Mouse (Mus musculus): ENCODE data around the gene Gpi1. TPM values are rescaled to one million over a fixed set of nuclear protein-coding genes. Genes with fewer than 3 reads are reported as not detected.

Gpi1 gene
- total and polyA plus RNA-seq, 3 experiments = 278 to 693 (median 332) TPM

DNA sequence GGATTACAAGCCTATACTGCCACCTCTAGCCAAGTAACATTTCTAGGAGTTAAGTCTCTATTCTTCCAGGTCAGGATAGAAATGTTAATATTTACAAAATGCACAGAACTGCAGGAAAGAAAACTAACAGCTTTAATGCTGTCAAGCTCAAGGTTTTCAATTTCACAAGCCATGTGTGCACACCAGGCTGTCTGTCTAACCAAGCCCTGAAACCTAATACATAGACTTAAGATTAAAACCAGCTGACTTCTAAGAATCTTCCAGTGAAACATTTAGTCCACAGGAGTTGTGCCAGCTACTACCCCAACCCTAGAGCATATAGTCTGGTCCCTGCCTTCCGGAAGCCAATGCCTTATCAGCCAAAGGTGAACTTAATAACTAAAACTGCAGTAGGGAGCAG, 28.3 kb upstream of the Gpi1 start:
- dilution Hi-C loops (cut with MboI; ENCODE audit: extremely low pct_ligation_motif_present, extremely low pct_unique_long_range_greater_than_20kb, low sequenced_read_pairs) (no loop called here), in situ Hi-C loops (cut with MboI; ENCODE audit: low pct_ligation_motif_present, low pct_unique_long_range_greater_than_20kb, low sequenced_read_pairs) (loop anchor here (10.0 to 25.0 kb wide), 2 partner anchors 86 to 404 kb away; partner anchors contain the start of gene Kctd15)
- H3K9me3 ChIP-seq (replicated peaks; ENCODE audit: low read length) = no peaks in the 10 kb centered on the region
- H3K27ac ChIP-seq (ENCODE audit: insufficient read depth, low read depth) = no peak overlapping the region
- TF ChIP-seq HCFC1 (IDR thresholded peaks at IDR 0.05; ENCODE audit: low read depth, low read length) = no peak
- TF ChIP-seq USF1 (IDR thresholded peaks at IDR 0.05; ENCODE audit: low read depth, low read length) = no peak
- TF ChIP-seq POLR2AphosphoS2 (IDR thresholded peaks at IDR 0.05; ENCODE audit: low read depth, low read length) = no peak
- no peak for TF ChIP-seq ZC3H11A (IDR thresholded peaks at IDR 0.05; ENCODE audit: low read depth, low read length)
- TF ChIP-seq JUND (conservative IDR thresholded peaks at IDR 0.05; ENCODE audit: low read depth, low read length) = no peak
- TF ChIP-seq USF2 (conservative IDR thresholded peaks at IDR 0.05; ENCODE audit: low read depth, low read length) = no peak
- TF ChIP-seq ZMIZ1 (IDR thresholded peaks at IDR 0.05; ENCODE audit: low read depth, low read length) = no peak
- no peak for TF ChIP-seq CHD2 (IDR thresholded peaks at IDR 0.05; ENCODE audit: low read length)
- TF ChIP-seq E2F4 (IDR thresholded peaks at IDR 0.05; ENCODE audit: insufficient replicate concordance, low read depth, low read length) = no peak
- no peak for TF ChIP-seq UBTF (IDR thresholded peaks at IDR 0.05; ENCODE audit: low read depth, low read length)
- no peak for TF ChIP-seq NELFE (IDR thresholded peaks at IDR 0.05; ENCODE audit: low read depth, low read length)
- TF ChIP-seq CTCF (conservative IDR thresholded peaks at IDR 0.05 in 1 of 2, IDR thresholded peaks at IDR 0.05 in 1 of 2; ENCODE audit: low read depth in 2 of 2, low read length in 2 of 2) = no peak
- TF ChIP-seq SMC3 (IDR thresholded peaks at IDR 0.05; ENCODE audit: low read depth, low read length) = no peak
- TF ChIP-seq EP300 (IDR thresholded peaks at IDR 0.05; ENCODE audit: low read length) = no peak
- no peak for TF ChIP-seq PAX5 (IDR thresholded peaks at IDR 0.05; ENCODE audit: low read length)
- TF ChIP-seq RAD21 (IDR thresholded peaks at IDR 0.05; ENCODE audit: low read depth, low read length) = no peak
- no peak for TF ChIP-seq MYC (IDR thresholded peaks at IDR 0.05; ENCODE audit: low read depth, low read length)
- TF ChIP-seq MEF2A (IDR thresholded peaks at IDR 0.05; ENCODE audit: borderline replicate concordance, low read depth, low read length) = no peak
- peaks cover 25 to 73% of the 10 kb centered on the region in 2 experiments for H3K36me3 ChIP-seq (replicated peaks in 1 of 2; ENCODE audit: control insufficient read depth in 1 of 2, insufficient read depth in 1 of 2, low read length in 1 of 2)
- H3K4me3 ChIP-seq (replicated peaks in 1 of 3; ENCODE audit: low read depth in 2 of 3, low read length in 2 of 3, poor library complexity in 1 of 3) = no peak overlapping the region
- no peaks in the 10 kb centered on the region for H3K79me2 ChIP-seq (replicated peaks; ENCODE audit: control insufficient read depth, extremely low read depth, insufficient read depth, poor library complexity, severe bottlenecking)
- no peak overlapping the region for H3K4me2 ChIP-seq (ENCODE audit: insufficient read depth, low read depth, poor library complexity, severe bottlenecking)
- no peak for DNase-seq (ENCODE audit: extremely low read depth)
- H3K9ac ChIP-seq (ENCODE audit: insufficient read depth, low read depth) = no peak overlapping the region
- H3K27me3 ChIP-seq (replicated peaks) = no peaks in the 10 kb centered on the region
- peaks cover 0 to 23% of the 10 kb centered on the region in 2 experiments; a peak in 2 of 4 replicates for H3K4me1 ChIP-seq (ENCODE audit: control insufficient read depth in 1 of 2, insufficient read depth in 2 of 2)

GRCm38 (mm10) chr7:34257279-34257678, 27.1 kb upstream of the Gpi1 start:
- dilution Hi-C loops (cut with MboI; ENCODE audit: extremely low pct_ligation_motif_present, extremely low pct_unique_long_range_greater_than_20kb, low sequenced_read_pairs) (no loop called here), in situ Hi-C loops (cut with MboI; ENCODE audit: low pct_ligation_motif_present, low pct_unique_long_range_greater_than_20kb, low sequenced_read_pairs) (loop anchor here (10.0 to 25.0 kb wide), 2 partner anchors 88 to 405 kb away; partner anchors contain the start of gene Kctd15)
- Histone ChIP-seq H3K27me3 (replicated peaks) (no peaks in the 10 kb centered on the region), H3K4me3 (replicated peaks in 1 of 3; ENCODE audit: low read depth in 2 of 3, low read length in 2 of 3, poor library complexity in 1 of 3) (no peak overlapping the region), H3K79me2 (replicated peaks; ENCODE audit: control insufficient read depth, extremely low read depth, insufficient read depth, poor library complexity, severe bottlenecking) (no peaks in the 10 kb centered on the region), H3K9ac (ENCODE audit: insufficient read depth, low read depth) (no peak overlapping the region), H3K4me2 (ENCODE audit: insufficient read depth, low read depth, poor library complexity, severe bottlenecking) (no peak overlapping the region), H3K9me3 (replicated peaks; ENCODE audit: low read length) (no peaks in the 10 kb centered on the region), H3K36me3 (replicated peaks in 1 of 2; ENCODE audit: control insufficient read depth in 1 of 2, insufficient read depth in 1 of 2, low read length in 1 of 2) (peaks cover 28 to 74% of the 10 kb centered on the region in 2 experiments), H3K4me1 (ENCODE audit: control insufficient read depth in 1 of 2, insufficient read depth in 2 of 2) (peaks cover 0 to 15% of the 10 kb centered on the region in 2 experiments; a peak in 2 of 4 replicates), H3K27ac (ENCODE audit: insufficient read depth, low read depth) (no peak overlapping the region)
- TF ChIP-seq NRF1 (IDR thresholded peaks at IDR 0.05; ENCODE audit: low read depth, low read length) = no peak
- no peak for TF ChIP-seq USF2 (conservative IDR thresholded peaks at IDR 0.05; ENCODE audit: low read depth, low read length)
- TF ChIP-seq PAX5 (IDR thresholded peaks at IDR 0.05; ENCODE audit: low read length) = no peak
- TF ChIP-seq CHD1 (IDR thresholded peaks at IDR 0.05; ENCODE audit: low read depth, low read length) = no peak
- no peak for TF ChIP-seq ETS1 (conservative IDR thresholded peaks at IDR 0.05; ENCODE audit: low read depth, low read length)
- TF ChIP-seq NELFE (IDR thresholded peaks at IDR 0.05; ENCODE audit: low read depth, low read length) = no peak
- no peak for TF ChIP-seq MAFK (IDR thresholded peaks at IDR 0.05; ENCODE audit: insufficient replicate concordance, low read length)
- TF ChIP-seq ZKSCAN1 (IDR thresholded peaks at IDR 0.05; ENCODE audit: borderline replicate concordance, low read depth, low read length) = no peak
- no peak for TF ChIP-seq IRF4 (IDR thresholded peaks at IDR 0.05; ENCODE audit: low read depth, low read length)
- no peak for TF ChIP-seq MYC (IDR thresholded peaks at IDR 0.05; ENCODE audit: low read depth, low read length)
- TF ChIP-seq BHLHE40 (IDR thresholded peaks at IDR 0.05; ENCODE audit: low read depth, low read length) = no peak
- TF ChIP-seq CHD2 (IDR thresholded peaks at IDR 0.05; ENCODE audit: low read length) = no peak
- no peak for TF ChIP-seq TBP (conservative IDR thresholded peaks at IDR 0.05; ENCODE audit: low read depth, low read length)
- no peak for TF ChIP-seq ZC3H11A (IDR thresholded peaks at IDR 0.05; ENCODE audit: low read depth, low read length)
- no peak for TF ChIP-seq TCF12 (IDR thresholded peaks at IDR 0.05; ENCODE audit: low read depth, low read length)
- TF ChIP-seq E2F4 (IDR thresholded peaks at IDR 0.05; ENCODE audit: insufficient replicate concordance, low read depth, low read length) = no peak
- TF ChIP-seq POLR2A (IDR thresholded peaks at IDR 0.05; ENCODE audit: low read depth, low read length) = no peak
- TF ChIP-seq CTCF (conservative IDR thresholded peaks at IDR 0.05 in 1 of 2, IDR thresholded peaks at IDR 0.05 in 1 of 2; ENCODE audit: low read depth in 2 of 2, low read length in 2 of 2) = no peak
- no peak for TF ChIP-seq EP300 (IDR thresholded peaks at IDR 0.05; ENCODE audit: low read length)
- no peak for TF ChIP-seq GABPA (IDR thresholded peaks at IDR 0.05; ENCODE audit: insufficient replicate concordance, low read depth, low read length)
- no peak for DNase-seq (ENCODE audit: extremely low read depth)
